Mouse (Mus musculus) frontal cortex, postnatal 36 days (tissue): ENCODE data around the gene Fam20c.

ENCODE experiments used
- DNase-seq, 2 experiments: peaks; one replicate each; pipeline ENCODE4 v3.0.0; 2022; ENCODE audit warnings: low spot score in 2 of 2

Gene Fam20c

GRCm38 (mm10) chr5:138809767-138810166 lies 55.5 kb downstream of the Fam20c start:
- DNase-seq, result no peak

GRCm38 (mm10) chr5:138819780-138820179 lies 65.5 kb downstream of the Fam20c start, which contains the start of gene Gm5294:
Gene Gm5294, plus strand, starts transcription at chr5:138820080.
- DNase-seq, result no peak

GRCm38 (mm10) chr5:138820717-138821332 lies 66.5 kb downstream of the Fam20c start:
- no peak for DNase-seq

GRCm38 (mm10) chr5:138825090-138825489 lies 70.8 kb downstream of the Fam20c start:
- no peak for DNase-seq

- no peak for DNase-seq
Measured at GRCm38 (mm10) chr5:138833406-138833805, 79.1 kb downstream of the Fam20c start.

GRCm38 (mm10) chr5:138834910-138835309 lies 80.6 kb downstream of the Fam20c start:
- no peak for DNase-seq

- no peak for DNase-seq
Measured at GRCm38 (mm10) chr5:138840981-138841380, 86.7 kb downstream of the Fam20c start.

GRCm38 (mm10) chr5:138843168-138843824 lies 89.0 kb downstream of the Fam20c start:
- no peak for DNase-seq

- DNase-seq, result no peak
Measured at GRCm38 (mm10) chr5:138846506-138846905, 92.2 kb downstream of the Fam20c start.

- DNase-seq, result peak; percentile 94 to 96
Measured at GRCm38 (mm10) chr5:138848102-138848501, 93.8 kb downstream of the Fam20c start.

GRCm38 (mm10) chr5:138849682-138850461 lies 95.6 kb downstream of the Fam20c start:
- no peak for DNase-seq

- DNase-seq, result no peak
Measured at GRCm38 (mm10) chr5:138850462-138850844, 96.1 kb downstream of the Fam20c start.

- DNase-seq, result no peak
Measured at GRCm38 (mm10) chr5:138851296-138851780, 97.0 kb downstream of the Fam20c start.

GRCm38 (mm10) chr5:138852151-138852550 lies 97.8 kb downstream of the Fam20c start:
- no peak for DNase-seq

GRCm38 (mm10) chr5:138853349-138853748 lies 99.0 kb downstream of the Fam20c start:
- no peak for DNase-seq

- peak; percentile 79 to 84 for DNase-seq
Measured at GRCm38 (mm10) chr5:138857010-138857617, 102.8 kb downstream of the Fam20c start.

GRCm38 (mm10) chr5:138857811-138858251 lies 103.5 kb downstream of the Fam20c start:
- DNase-seq, result no peak
